Mouse (Mus musculus) E14TG2a.4 (cell line): ENCODE data around the gene Mark1.

Experiments used
- CTCF ChIP-seq: conservative IDR thresholded peaks from 2 replicates; pipeline ENCODE4 v1.5.1; 2014; ENCODE audit warnings: low read length
- NANOG ChIP-seq: IDR thresholded peaks from 2 replicates; pipeline ENCODE4 v1.6.1; 2014; ENCODE audit warnings: borderline replicate concordance, low read length, mixed read lengths
- POU5F1 ChIP-seq: IDR thresholded peaks from 2 replicates; pipeline ENCODE4 v1.6.1; 2014; ENCODE audit warnings: low read length, borderline replicate concordance

DNA sequence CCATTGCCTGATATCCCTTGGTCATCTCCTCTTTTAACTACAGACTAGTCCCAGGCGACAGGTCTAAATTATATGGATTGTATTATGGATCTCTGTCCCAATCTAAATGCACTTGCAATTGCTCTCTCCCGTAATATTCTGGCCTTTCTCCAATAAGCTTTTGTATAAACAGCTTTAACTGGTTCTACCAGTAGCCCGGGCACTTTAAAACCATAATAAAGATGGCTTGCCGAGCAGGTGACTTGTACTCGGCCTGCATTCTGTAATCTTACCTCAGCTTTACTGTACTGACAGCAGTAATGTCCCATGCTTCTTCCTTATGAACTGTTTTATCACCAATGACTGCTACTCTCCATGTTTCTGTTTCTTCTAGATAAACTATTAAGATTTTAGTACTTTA is 7.7 kb upstream of the Mark1 start:
- TF ChIP-seq CTCF (no peak), NANOG (no peak), POU5F1 (no peak)
